ENCODE assay signal across 9 mouse cellular contexts in genomic region chr11:114283208-114283607, GRCm38 (mm10).
DNase-seq lines count a peak whose midpoint lies in the region; ATAC-seq and TF ChIP-seq lines count a peak whose summit lies in the region.
"Had no signal": no experiment of that assay in that cellular context is flagged by ENCODE, and none has a peak within 500 bp of the region (broad histone marks: within the 10 kb centered on the region; RNA-seq: fewer than 3 reads in every experiment).

No protein-coding gene starts in this region.

- peak; percentile 60 to 66 for DNase-seq in B cell, adult 2 months
- DNase-seq in adrenal gland, adult 18-20 months (ENCODE audit: low spot score in 2 of 2) = peak; percentile 38 to 43
- DNase-seq in embryo, embryonic 9.5 days (ENCODE audit: extremely low spot score) = peak; percentile 22
- DNase-seq in liver, embryonic 14.5 days (ENCODE audit: low read depth in 3 of 3, low spot score in 3 of 3) = no peak
- DNase-seq in thymus, postnatal 0 days (ENCODE audit: low spot score) = peak; percentile 73

- H3K4me3 ChIP-seq in intestine, postnatal 0 days (ENCODE audit: low read depth, low read length) = no peak overlapping the region
- no peak overlapping the region for H3K4me3 ChIP-seq in intestine, embryonic 15.5 days (replicated peaks)
- H3K4me3 ChIP-seq in liver, embryonic 14.5 days (ENCODE audit: insufficient read depth in 1 of 2, low read depth in 2 of 2, low read length in 2 of 2) = no peak overlapping the region
- H3K4me3 ChIP-seq in midbrain, embryonic 15.5 days = no peak overlapping the region
- H3K4me3 ChIP-seq: lung, embryonic 15.5 days had no signal

- no peaks in the 10 kb centered on the region for H3K4me1 ChIP-seq in intestine, postnatal 0 days (replicated peaks; ENCODE audit: control insufficient read depth, insufficient read depth, low read length)
- H3K4me1 ChIP-seq in intestine, embryonic 15.5 days (replicated peaks) = no peaks in the 10 kb centered on the region
- H3K4me1 ChIP-seq in liver, embryonic 14.5 days (replicated peaks; ENCODE audit: control insufficient read depth in 2 of 2, insufficient read depth in 2 of 2, low read length in 1 of 2) = peaks cover 0 to 2% of the 10 kb centered on the region in 2 experiments; a peak in 2 of 4 replicates
- H3K4me1 ChIP-seq in midbrain, embryonic 15.5 days = peaks cover 14% of the 10 kb centered on the region

- peak; percentile 70 for TF ChIP-seq CTCF in intestine, postnatal 0 days (IDR thresholded peaks at IDR 0.05; ENCODE audit: low read depth)
- TF ChIP-seq CTCF in liver, embryonic 14.5 days (IDR thresholded peaks at IDR 0.05; ENCODE audit: low read depth) = peak; percentile 42; the same call in 1 of the 2 replicates

- no peak for ATAC-seq in intestine, postnatal 0 days
- no peak for ATAC-seq in intestine, embryonic 15.5 days
- no peak for ATAC-seq in liver, embryonic 14.5 days (ENCODE audit: insufficient read depth)
- no peak for ATAC-seq in midbrain, embryonic 15.5 days (replicated peaks)

- H3K27ac ChIP-seq in intestine, postnatal 0 days (ENCODE audit: low read depth, low read length) = no peak overlapping the region
- H3K27ac ChIP-seq in intestine, embryonic 15.5 days = no peak overlapping the region
- no peak overlapping the region for H3K27ac ChIP-seq in liver, embryonic 14.5 days
- H3K27ac ChIP-seq in midbrain, embryonic 15.5 days = no peak overlapping the region
- H3K27ac ChIP-seq: lung, embryonic 15.5 days had no signal

- no peaks in the 10 kb centered on the region for H3K36me3 ChIP-seq in intestine, postnatal 0 days (ENCODE audit: control insufficient read depth, insufficient read depth)
- H3K36me3 ChIP-seq in intestine, embryonic 15.5 days = no peaks in the 10 kb centered on the region
- H3K36me3 ChIP-seq in liver, embryonic 14.5 days (replicated peaks; ENCODE audit: control insufficient read depth, insufficient read depth, low read depth) = no peaks in the 10 kb centered on the region
- H3K36me3 ChIP-seq in midbrain, embryonic 15.5 days (replicated peaks) = no peaks in the 10 kb centered on the region
- H3K36me3 ChIP-seq: lung, embryonic 15.5 days had no signal

- no peak overlapping the region for H3K9ac ChIP-seq in intestine, postnatal 0 days (ENCODE audit: low read depth, low read length)
- H3K9ac ChIP-seq in intestine, embryonic 15.5 days = no peak overlapping the region
- H3K9ac ChIP-seq in liver, embryonic 14.5 days (replicated peaks) = no peak overlapping the region
- no peak overlapping the region for H3K9ac ChIP-seq in midbrain, embryonic 15.5 days
- H3K9ac ChIP-seq: lung, embryonic 15.5 days had no signal

- no peaks in the 10 kb centered on the region for H3K9me3 ChIP-seq in intestine, postnatal 0 days (ENCODE audit: control insufficient read depth)
- no peaks in the 10 kb centered on the region for H3K9me3 ChIP-seq in intestine, embryonic 15.5 days
- no peaks in the 10 kb centered on the region for H3K9me3 ChIP-seq in liver, embryonic 14.5 days (ENCODE audit: control insufficient read depth, low read length)
- no peaks in the 10 kb centered on the region for H3K9me3 ChIP-seq in midbrain, embryonic 15.5 days
- H3K9me3 ChIP-seq: lung, embryonic 15.5 days had no signal

- H3K27me3 ChIP-seq in intestine, postnatal 0 days (replicated peaks; ENCODE audit: control insufficient read depth, insufficient read depth, low read length) = no peaks in the 10 kb centered on the region
- no peaks in the 10 kb centered on the region for H3K27me3 ChIP-seq in intestine, embryonic 15.5 days (replicated peaks)
- H3K27me3 ChIP-seq in liver, embryonic 14.5 days (ENCODE audit: control insufficient read depth, insufficient read depth, low read length) = no peaks in the 10 kb centered on the region
- no peaks in the 10 kb centered on the region for H3K27me3 ChIP-seq in midbrain, embryonic 15.5 days (replicated peaks)

- no peak overlapping the region for H3K4me2 ChIP-seq in intestine, postnatal 0 days (replicated peaks; ENCODE audit: low read depth)
- no peak overlapping the region for H3K4me2 ChIP-seq in intestine, embryonic 15.5 days (replicated peaks)
- H3K4me2 ChIP-seq in liver, embryonic 14.5 days (ENCODE audit: low read depth) = no peak overlapping the region
- no peak overlapping the region for H3K4me2 ChIP-seq in midbrain, embryonic 15.5 days
- H3K4me2 ChIP-seq: lung, embryonic 15.5 days had no signal

- TF ChIP-seq EP300 in liver, embryonic 14.5 days (IDR thresholded peaks at IDR 0.05; ENCODE audit: low read depth) = no peak

- whole genome bisulfite sequencing in intestine, postnatal 0 days = 54% methylated on average over 5 of the region's 5 CpGs
- WGBS in intestine, embryonic 15.5 days = 54% methylated on average over 4 of the region's 5 CpGs
- 32% methylated on average over 4 of the region's 5 CpGs for WGBS in liver, embryonic 14.5 days (ENCODE audit: insufficient replicate concordance)
- 60% methylated on average over 4 of the region's 5 CpGs for WGBS in midbrain, embryonic 15.5 days

Comparison
In these comparisons a context has a peak if more than half of its experiments do, and no peak if none do; other contexts are left out.
1. DNase-seq: peak in B cell, adult 2 months (2 of 2), adrenal gland, adult 18-20 months (2 of 2), embryo, embryonic 9.5 days (single experiment) and thymus, postnatal 0 days (single experiment); none in liver, embryonic 14.5 days (0 of 3).